Mouse (Mus musculus): Measurements from ENCODE around the gene AC140267.1.

DNA sequence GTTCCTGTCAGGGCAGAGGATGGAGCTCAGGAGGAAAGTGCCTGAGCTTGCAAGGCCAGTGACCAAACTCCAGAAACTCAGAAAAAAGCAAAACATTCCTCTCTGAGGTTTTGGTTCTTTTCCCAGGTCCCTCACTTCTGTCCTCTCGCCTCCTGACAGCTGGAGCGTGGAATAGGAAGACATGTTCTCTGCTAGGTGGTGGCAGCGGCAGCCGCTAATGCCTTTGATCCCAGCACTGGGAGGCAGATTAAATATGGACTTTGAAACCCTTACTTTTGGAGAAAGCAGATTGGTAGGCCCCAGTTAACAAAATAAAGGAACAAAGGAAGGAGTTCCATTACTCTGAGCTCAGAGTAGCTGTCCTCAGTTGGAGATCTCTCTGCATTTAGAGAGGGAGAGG is 27.2 kb upstream of the AC140267.1 start:
- no peak for TF ChIP-seq POLR2A (IDR thresholded peaks at IDR 0.05; ENCODE audit: insufficient read depth, low read length)
- TF ChIP-seq CTCF (IDR thresholded peaks at IDR 0.05; ENCODE audit: low read depth, low read length) = no peak
- no peak for TF ChIP-seq EP300 (IDR thresholded peaks at IDR 0.05; ENCODE audit: insufficient read depth, low read depth, low read length)
